Mouse (Mus musculus): Measurements from ENCODE around the gene Trip6. TPM values are rescaled to one million over a fixed set of nuclear protein-coding genes. Genes with fewer than 3 reads are reported as not detected.

The Trip6 gene
- polyA plus RNA-seq, 2 experiments from 2014 or later: 1.3 to 1.5 TPM

- peak; percentile 55 for ATAC-seq
These were observed 24.1 kb upstream of the Trip6 start for GRCm38 (mm10) chr5:137338256-137338655.

DNA sequence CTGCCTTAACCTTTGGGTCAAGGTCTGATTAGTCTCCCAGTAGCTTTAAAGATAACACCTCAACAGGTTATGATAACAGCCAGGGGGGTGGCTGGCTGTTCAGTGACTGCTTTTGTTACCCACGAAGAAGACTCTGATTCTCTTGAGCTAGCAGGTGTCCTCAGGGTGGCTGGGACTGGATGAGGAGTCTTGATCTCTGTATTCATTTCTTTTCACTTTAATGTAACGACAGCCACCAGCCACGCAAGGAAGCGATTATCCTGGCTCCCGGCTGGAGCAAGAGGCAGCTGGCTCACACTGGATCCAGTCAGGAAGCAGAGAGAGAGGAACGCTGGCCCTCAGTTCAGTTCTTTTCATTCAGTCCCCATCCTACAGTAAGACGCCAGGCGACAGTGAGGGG is 23.0 kb upstream of the Trip6 start:
- ATAC-seq: no peak

DNA sequence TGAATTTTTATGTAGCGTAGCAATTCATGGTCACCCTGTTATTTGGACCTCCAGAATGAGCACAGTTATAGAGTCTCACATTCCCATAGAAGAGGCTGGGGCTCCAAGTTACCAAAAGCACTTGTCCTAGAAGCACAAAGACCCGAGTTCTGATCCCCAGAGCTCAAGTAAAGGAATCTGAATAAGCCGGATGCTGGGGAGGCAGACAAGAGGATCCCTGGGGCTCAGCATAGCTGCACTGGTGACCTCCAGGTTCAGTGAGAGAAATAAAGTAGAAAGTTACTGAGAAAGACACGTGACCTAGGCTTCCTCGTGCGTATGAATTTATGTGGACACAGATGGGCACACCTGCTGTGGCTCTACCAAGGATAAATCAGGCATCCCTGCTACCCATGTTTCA is 20.9 kb upstream of the Trip6 start:
- no peak for ATAC-seq

DNA sequence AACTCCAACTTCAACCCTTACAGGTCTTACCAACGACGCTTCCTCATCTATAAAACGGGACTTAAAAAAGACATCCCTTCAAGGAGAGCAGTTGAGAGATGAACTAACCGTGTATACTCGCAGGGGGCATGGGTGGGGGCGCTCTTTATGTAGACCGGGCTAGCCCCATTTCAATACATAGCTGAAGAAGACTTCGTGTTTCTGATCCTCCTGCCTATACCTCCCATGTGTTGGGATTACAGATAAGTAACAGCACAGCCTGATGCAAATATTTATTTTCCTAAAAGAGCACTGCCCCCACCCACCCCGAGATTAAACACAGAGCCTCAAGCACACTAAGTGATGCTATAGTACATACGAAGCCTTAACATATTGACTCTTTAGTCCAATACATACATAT is 20.1 kb upstream of the Trip6 start:
- ATAC-seq: no peak

DNA sequence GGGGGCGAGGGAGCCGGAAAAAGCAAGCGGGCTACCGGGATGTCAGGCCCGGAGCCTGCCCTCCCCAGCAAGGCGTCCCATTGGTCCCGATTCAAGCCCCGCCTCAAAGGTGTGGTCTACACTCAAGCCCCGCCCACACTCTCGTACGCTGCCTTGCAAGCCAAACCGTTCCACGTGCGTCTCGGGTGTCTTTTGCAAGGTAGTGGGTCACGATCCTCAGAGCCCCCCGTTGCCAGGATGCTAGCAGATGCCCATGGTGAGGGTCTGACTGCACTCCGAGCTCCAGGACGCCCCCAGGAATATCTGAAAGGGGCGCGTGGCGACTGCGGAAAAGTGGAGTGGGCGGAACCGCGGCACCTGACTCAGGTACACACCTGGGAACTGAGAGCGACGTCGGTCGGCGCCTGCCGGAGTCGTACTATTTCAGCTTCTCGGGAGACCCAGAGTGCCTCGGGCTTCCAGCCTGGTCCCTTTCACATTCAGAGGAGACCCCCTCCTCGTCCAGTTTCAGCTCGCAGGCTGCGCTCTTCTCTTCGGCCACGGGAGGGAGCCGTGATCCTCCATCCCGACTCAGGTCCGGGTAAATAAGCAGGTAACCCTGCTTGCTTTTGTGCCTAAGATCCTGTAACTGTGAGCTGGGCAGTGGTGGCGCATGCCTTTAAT is 19.4 kb upstream of the Trip6 start, which contains the start of gene Slc12a9:
Slc12a9 (minus strand) TSS at position 86 of the 663 bp plus-strand sequence.
- peak; percentile 97 for ATAC-seq

- no peak for ATAC-seq
These were observed 18.8 kb upstream of the Trip6 start for GRCm38 (mm10) chr5:137332857-137333511.

DNA sequence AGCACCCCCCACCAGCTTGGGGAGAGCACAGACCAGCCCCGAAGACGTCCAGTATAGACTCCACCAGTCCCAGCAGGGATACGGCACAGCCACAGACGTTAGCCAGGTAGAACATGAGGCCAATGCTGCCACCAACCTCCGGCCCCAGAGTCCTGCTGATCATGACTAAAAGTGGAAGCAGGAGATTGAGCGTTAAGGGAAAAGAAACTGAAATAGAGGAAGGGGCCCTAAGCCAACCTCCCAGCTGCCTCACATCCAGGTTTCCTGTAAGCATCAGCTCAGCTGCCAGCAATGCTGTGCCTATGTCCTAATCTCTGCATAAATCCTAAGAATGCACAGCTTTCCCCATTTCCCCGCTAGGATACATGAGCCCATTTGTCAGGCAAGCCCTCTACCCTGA is 16.7 kb upstream of the Trip6 start:
- no peak for ATAC-seq

DNA sequence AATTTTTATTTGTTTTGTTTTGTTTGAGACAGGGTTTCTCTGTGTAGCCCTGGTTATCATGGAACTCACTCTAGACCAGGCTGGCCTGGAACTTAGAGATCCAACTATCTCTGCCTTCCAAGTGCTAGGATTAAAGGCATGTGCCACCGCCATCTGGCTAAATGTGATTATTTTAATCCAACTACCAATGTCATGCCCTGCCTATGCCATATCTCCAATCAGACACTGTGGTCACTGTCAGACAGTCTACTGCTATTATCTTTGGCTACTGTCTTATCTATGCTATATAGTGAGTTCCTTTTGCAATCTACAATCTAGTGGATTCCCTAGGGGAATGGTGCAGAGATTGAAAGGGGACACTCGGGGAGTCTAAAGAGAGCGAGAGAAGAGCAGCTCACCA is 6.8 kb upstream of the Trip6 start:
- ATAC-seq: no peak

- no peak for ATAC-seq
These were observed 4.4 kb upstream of the Trip6 start for GRCm38 (mm10) chr5:137318570-137318969.

GRCm38 (mm10) chr5:137317361-137317760 is 3.2 kb upstream of the Trip6 start:
- no peak for ATAC-seq

- ATAC-seq: no peak
These were observed 1.1 kb upstream of the Trip6 start for GRCm38 (mm10) chr5:137315084-137315903.

GRCm38 (mm10) chr5:137313466-137314192 is 575 bp downstream of the Trip6 start:
- ATAC-seq: no peak

GRCm38 (mm10) chr5:137308356-137308755 is 5.8 kb downstream of the Trip6 start:
- no peak for ATAC-seq

DNA sequence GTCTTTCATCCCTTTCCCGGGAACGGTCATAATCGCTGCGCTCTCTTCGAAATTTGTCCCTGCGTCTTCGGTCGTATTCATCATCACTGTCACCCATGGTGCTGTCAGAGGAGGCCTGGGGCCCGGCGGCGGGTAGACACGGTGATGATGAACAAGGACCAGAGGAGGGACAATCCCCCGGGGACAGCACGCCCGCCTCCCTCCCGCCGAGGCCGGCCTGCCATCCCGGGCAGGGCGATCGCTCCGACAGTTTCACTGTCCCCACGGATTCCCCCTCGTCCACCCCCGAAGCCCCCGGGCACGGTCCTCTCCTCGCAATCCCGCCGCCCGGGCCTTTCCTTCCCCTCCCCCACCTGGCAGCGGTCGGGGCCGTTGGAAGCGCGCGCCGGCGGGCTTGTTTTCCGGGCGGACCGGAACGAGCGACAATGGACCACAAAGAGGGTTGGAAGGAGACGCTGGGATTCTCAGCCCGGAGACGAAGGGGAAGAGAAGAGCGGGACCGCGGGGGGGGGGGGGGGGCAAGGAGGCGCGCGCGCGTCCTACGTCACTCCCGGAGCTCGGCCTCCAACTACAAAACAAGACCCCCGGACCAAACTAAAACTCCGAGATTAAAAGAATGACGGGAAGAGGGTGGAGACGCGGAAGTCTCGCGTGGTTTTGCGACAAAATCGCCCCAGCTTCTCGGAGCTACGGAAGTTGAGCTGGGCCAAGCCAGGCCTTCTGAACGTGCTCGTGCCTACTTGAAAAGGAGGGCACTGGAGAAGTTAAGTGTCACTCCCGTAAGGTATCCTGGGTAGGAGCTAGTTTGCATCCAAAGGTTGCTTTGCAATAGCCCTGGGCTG is 6.9 kb downstream of the Trip6 start, which contains the start of gene Srrt:
Srrt (minus strand) TSS at position 604 of the 842 bp plus-strand sequence.
- ATAC-seq: peak; percentile 85

DNA sequence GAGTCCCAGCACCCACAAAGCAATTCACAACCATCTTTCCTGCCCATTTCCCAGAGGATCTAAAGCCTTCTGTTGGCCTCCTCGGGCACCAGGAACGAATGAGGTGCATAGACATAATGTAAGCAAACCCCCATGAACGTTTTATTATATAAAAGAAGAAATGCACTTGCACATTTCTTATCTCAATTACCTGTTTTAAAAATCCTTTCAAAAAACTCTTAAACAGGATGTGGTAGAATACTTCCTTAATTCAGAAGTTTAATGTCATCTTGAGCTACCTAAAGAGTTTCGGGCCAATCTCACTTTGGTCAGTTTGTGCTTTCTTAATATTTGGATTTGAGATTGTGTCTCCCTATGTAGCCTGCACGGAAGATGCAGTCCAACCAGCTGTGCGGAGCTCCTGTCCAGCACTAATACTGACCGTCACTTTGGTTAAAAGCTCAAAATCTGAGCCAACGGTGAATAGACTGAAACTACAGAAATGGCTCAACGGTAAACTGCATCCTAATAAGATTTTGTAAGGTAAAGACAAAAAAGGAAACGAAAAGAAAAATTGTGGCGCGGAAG is 7.7 kb downstream of the Trip6 start:
- ATAC-seq: peak; percentile 34

DNA sequence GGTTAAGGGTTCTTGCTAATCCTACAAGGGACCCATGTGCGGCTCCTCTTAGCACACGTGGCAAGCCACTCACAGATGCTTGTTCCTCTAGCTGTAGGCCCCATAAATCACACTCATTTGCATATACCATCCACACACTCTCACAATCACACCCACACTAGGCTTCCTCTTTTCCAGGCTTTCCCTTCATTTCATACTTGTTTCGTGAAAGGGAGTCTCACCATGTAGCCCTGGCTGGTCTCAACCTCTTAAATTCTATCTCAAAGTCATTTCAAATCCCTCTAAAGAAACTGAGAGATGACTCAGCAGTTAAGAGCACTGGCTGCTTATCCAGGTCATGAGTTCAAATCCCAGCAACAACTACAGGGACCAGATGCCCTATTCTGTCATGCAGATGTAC is 8.4 kb downstream of the Trip6 start:
- ATAC-seq: no peak

DNA sequence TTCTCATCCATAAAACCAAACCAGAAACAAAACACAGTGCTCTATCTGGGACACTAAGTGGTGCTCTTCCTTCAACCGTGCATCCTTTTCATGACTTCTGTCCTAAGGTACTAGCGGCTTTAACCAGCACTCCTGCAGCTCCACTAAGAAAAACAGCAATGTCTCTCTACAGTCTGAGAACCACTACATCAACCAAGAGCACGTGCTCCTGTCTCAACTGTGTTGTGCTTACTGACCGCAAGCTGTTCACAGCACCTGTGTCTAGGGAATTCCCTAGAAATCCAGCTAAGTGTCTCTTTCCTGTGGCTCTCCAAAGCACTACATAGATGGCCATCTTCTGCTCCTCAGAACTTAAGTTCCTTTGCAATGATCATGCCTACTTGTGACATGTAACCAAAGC is 9.4 kb downstream of the Trip6 start:
- ATAC-seq: no peak

DNA sequence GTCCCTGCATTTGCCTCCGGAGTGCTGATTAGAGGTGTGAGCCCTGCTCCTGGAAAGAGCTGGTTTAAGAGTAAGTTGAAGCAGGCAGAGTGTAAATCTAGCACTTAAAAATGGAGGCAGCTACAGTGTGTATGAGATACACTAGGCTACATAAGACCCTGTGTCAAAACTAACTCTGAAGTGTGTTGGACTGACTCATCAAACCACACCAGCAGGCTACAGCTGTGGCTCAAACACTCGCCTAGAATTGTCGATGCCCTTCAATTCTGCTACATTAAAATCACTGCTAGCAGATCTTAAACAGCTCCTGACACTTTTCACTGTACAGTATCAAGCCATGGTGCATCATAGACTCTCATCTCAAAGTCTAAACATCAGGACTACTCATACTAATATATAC is 10.0 kb downstream of the Trip6 start:
- no peak for ATAC-seq

DNA sequence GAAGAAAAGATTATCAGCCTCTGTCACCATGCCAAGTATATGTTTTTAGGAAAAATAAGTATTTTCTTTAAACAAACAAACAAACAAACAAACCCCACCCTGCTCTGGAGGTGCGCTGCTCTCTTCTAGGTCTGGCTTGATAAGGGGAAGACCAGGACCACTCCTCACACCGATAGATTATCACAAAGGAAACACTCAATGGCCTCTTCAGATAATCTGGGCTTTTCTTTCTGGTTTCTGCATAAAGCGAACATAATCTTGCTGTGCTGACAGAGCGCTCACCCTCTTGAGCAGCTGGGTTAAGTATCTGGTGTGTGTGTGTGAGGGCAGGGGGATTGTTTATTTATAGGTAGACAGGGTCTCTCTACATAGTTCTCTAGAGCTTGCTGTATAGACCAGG is 10.6 kb downstream of the Trip6 start:
- no peak for ATAC-seq

DNA sequence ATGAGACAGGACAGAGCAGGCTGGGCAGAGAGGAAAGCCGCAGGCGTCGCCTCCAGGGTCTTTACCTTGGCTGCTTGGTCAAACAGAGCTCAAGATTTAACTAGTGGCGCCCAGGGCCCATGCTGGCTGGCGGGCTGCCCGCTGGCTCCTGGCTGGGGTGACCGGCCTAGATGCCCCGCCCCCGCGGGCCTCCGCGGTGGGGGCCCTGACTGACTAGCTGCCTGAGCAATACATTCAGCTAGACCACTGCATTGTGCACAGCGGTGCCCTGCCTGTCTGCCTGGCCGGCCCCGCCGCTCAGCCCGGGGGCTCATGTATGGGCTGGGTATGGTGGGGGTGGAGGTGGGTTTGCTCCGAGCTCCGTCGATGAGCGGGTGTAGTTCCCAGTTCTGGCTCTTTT is 13.0 kb downstream of the Trip6 start:
- ATAC-seq: no peak

GRCm38 (mm10) chr5:137299240-137299639 is 15.0 kb downstream of the Trip6 start:
- ATAC-seq: no peak

DNA sequence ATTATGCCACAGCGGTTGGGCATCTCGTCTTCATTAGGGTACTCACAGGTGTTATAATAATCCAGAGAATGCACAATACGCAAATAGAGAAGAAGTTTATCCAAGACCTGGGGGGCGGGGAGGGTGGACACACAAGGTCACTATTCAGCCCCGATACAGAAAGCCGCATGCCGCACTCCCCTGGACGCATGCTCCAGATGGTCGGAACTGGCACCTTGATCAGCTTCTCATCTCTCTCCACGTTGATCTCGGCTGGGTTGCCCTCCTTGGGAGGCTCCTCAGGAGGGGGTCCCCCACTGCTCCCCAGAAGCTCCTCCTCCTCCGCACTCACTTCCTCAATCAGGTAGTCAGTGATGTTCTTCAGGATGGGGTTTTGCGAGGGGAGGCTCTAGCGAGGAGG is 17.1 kb downstream of the Trip6 start:
- no peak for ATAC-seq
